Mouse (Mus musculus): ENCODE data around the gene Spdya.
"Not testable (repeated sequence)": the region's sequence is repeated elsewhere in the genome, so short reads cannot be mapped to it uniquely, and the experiment has no call there.

The Spdya gene

GRCm38 (mm10) chr17:71633350-71633749 is 81.5 kb downstream of the Spdya start:
- DNase-seq (ENCODE audit: low spot score) = no peak

- DNase-seq (ENCODE audit: low spot score) = no peak
These were observed 84.9 kb downstream of the Spdya start for GRCm38 (mm10) chr17:71636786-71637185.

- no peak for DNase-seq (ENCODE audit: low spot score)
These were observed 85.9 kb downstream of the Spdya start for GRCm38 (mm10) chr17:71637750-71638265.

DNA sequence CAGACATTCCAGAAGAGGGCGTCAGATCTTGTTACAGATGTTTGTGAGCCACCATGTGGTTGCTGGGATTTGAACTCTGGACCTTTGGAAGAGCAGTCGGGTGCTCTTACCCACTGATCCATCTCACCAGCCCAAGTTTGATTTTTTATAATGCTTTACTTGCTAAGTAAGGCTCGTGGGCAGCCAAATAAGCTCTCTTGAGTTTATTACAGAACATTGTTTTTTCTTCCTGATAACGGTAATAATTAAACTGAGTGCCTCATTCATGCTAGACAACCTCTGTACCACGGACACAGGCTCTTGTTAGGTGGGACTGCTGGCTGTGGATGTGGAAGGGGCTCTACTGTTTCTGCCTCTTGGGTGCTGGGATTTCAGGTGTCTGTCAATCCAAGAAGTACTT is 87.2 kb downstream of the Spdya start:
- DNase-seq (ENCODE audit: low spot score) = not testable (repeated sequence)

Data from T-cell, adult 2 months (primary cell).